Mouse (Mus musculus) megakaryocyte progenitor cell, adult 5-6 weeks (primary cell): ENCODE data around the gene Ap1g1. TPM values are rescaled to one million over a fixed set of nuclear protein-coding genes. Genes with fewer than 3 reads are reported as not detected.
A peak's percentile ranks its signal among the peaks of the same experiment; 100 is the strongest.

ENCODE experiments used
- ATAC-seq: replicated peaks from 2 replicates; pipeline ENCODE4 v1.8.0; 2016; ENCODE audit warnings: mild to moderate bottlenecking, moderate TSS enrichment, inconsistent platforms; ENCODE audit not compliant: poor library complexity
- total RNA-seq, 2 experiments: library from RNA; stranded (forward) in 1 of 2; stranded (reverse) in 1 of 2; fragments of 157-497, 149-512 nt in 1 of 2; fragments of 200-1000 nt in 1 of 2; gene quantifications; 2 replicates each; pipeline versions ENCODE4 v1.2.3 to v1.2.4; 2015 to 2017

Ap1g1 gene
- total RNA-seq, 2 experiments from 2014 or later: 61.5 to 95.1 TPM

- ATAC-seq: peak; percentile 14; the same call in 1 of the 2 replicates
Observed at GRCm38 (mm10) chr8:109779431-109780228, 1.3 kb downstream of the Ap1g1 start.

- no peak for ATAC-seq
Observed at GRCm38 (mm10) chr8:109780548-109780947, 2.2 kb downstream of the Ap1g1 start.

GRCm38 (mm10) chr8:109790938-109791337, 12.6 kb downstream of the Ap1g1 start:
- ATAC-seq: peak; percentile 93

GRCm38 (mm10) chr8:109795166-109795565, 16.8 kb downstream of the Ap1g1 start:
- ATAC-seq: no peak

- no peak for ATAC-seq
Observed at GRCm38 (mm10) chr8:109798721-109799120, 20.4 kb downstream of the Ap1g1 start.

- ATAC-seq: no peak
Observed at GRCm38 (mm10) chr8:109799245-109799644, 20.9 kb downstream of the Ap1g1 start.

GRCm38 (mm10) chr8:109800325-109800724, 22.0 kb downstream of the Ap1g1 start:
- no peak for ATAC-seq

- no peak for ATAC-seq
Observed at GRCm38 (mm10) chr8:109803211-109803610, 24.9 kb downstream of the Ap1g1 start.

GRCm38 (mm10) chr8:109803801-109804200, 25.4 kb downstream of the Ap1g1 start:
- no peak for ATAC-seq

GRCm38 (mm10) chr8:109806522-109806921, 28.2 kb downstream of the Ap1g1 start:
- no peak for ATAC-seq

GRCm38 (mm10) chr8:109807401-109808119, 29.2 kb downstream of the Ap1g1 start:
- no peak for ATAC-seq

- peak; percentile 63 for ATAC-seq
Observed at GRCm38 (mm10) chr8:109808120-109808447, 29.7 kb downstream of the Ap1g1 start.

- ATAC-seq: no peak
Observed at GRCm38 (mm10) chr8:109810434-109810833, 32.1 kb downstream of the Ap1g1 start.

- ATAC-seq: no peak
Observed at GRCm38 (mm10) chr8:109815268-109815667, 36.9 kb downstream of the Ap1g1 start.

GRCm38 (mm10) chr8:109817933-109818332, 39.6 kb downstream of the Ap1g1 start:
- ATAC-seq: no peak

- ATAC-seq: no peak
Observed at GRCm38 (mm10) chr8:109823561-109823960, 45.2 kb downstream of the Ap1g1 start.

GRCm38 (mm10) chr8:109839822-109840221, 61.5 kb downstream of the Ap1g1 start:
- no peak for ATAC-seq

- peak; percentile 34; the same call in 1 of the 2 replicates for ATAC-seq
Observed at GRCm38 (mm10) chr8:109842468-109842867, 64.1 kb downstream of the Ap1g1 start.

GRCm38 (mm10) chr8:109847866-109848265, 69.5 kb downstream of the Ap1g1 start:
- peak; percentile 87 for ATAC-seq

GRCm38 (mm10) chr8:109848981-109849380, 70.6 kb downstream of the Ap1g1 start:
- ATAC-seq: no peak

- peak; percentile 95 for ATAC-seq
Observed at GRCm38 (mm10) chr8:109853423-109853822, 75.1 kb downstream of the Ap1g1 start.

- ATAC-seq: no peak
Observed at GRCm38 (mm10) chr8:109854522-109854921, 76.2 kb downstream of the Ap1g1 start.
